Mouse (Mus musculus): ENCODE data around the gene Sox6. TPM values are rescaled to one million over a fixed set of nuclear protein-coding genes. Genes with fewer than 3 reads are reported as not detected.

Gene Sox6
- polyA plus RNA-seq, 1 experiment from 2014 or later: 67.4 TPM

DNA sequence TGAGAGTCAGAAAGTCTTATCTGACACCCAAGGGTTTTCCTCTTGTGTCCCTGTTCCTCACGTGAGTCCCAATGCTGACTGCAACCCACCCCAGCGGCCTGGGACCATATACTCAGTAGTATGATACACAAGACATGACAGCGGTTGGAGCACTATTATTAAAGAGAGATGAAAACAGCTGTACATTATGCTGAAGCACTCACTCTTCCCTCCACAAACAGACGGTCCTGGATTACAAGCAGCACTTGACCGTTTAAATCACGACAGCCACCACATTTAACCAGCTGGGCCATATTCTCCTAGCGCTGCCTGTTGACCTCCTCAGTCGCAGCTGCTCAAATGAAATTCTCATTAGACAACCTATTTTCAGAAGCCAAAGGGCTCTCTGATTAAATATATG lies 272.3 kb downstream of the Sox6 start:
- Histone ChIP-seq H3K27me3 (no peaks in the 10 kb centered on the region), H3K36me3 (no peaks in the 10 kb centered on the region), H3K9me3 (no peaks in the 10 kb centered on the region), H3K4me2 (no peak overlapping the region), H3K4me1 (no peaks in the 10 kb centered on the region), H3K27ac (no peak overlapping the region), H3K4me3 (no peak overlapping the region), H3K9ac (no peak overlapping the region)
- 81% methylated on average over 8 of the region's 8 CpGs for WGBS
- ATAC-seq (ENCODE audit: insufficient number of reproducible peaks, insufficient read depth, low FRiP score, low TSS enrichment, low read depth): no peak

DNA sequence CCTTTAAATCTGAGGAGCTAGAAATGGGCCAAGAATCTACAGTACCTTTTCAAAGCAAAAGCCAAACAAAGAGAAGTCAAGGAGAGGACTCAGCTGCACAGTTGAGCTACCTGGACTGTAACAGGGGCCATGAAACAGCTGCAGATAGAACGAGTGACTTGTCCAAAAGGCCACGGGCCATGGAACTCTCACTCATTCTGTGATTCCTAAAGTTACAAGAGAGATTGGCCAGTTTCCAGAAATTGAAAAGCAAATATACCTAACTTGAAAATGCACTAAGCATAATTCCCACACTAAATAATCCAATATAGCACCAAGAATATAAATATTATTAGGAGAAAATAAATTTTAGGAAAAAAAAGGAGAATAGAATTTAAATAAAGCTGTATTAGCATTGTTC lies 274.7 kb downstream of the Sox6 start:
- Histone ChIP-seq H3K27me3 (no peaks in the 10 kb centered on the region), H3K27ac (no peak overlapping the region), H3K9ac (no peak overlapping the region), H3K36me3 (no peaks in the 10 kb centered on the region), H3K9me3 (no peaks in the 10 kb centered on the region), H3K4me1 (no peaks in the 10 kb centered on the region), H3K4me2 (no peak overlapping the region), H3K4me3 (no peak overlapping the region)
- ATAC-seq (ENCODE audit: insufficient number of reproducible peaks, insufficient read depth, low FRiP score, low TSS enrichment, low read depth): no peak
- WGBS: 61% methylated on average over 2 of the region's 2 CpGs

DNA sequence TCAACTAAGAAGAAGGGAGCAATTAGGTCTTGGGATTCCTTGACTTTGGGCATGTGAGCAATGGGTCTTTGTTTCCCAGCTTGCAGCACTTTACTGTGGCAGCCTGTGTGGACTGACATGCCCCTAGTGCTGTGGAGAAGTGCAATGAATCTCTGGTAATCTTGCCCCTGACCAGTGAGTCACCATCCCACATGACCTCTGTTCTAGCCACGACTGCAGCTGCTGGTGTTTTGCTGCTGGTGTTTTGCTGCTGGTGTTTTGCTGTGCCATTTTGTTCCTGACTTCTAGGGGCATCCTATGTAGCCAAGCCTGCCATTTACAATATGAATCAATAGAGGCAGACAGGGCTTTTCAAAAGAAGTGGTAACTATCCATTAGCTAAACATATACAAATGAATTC lies 280.4 kb downstream of the Sox6 start:
- 58% methylated on average over 1 of the region's 1 CpGs for WGBS
- Histone ChIP-seq H3K9me3 (no peaks in the 10 kb centered on the region), H3K4me1 (no peaks in the 10 kb centered on the region), H3K4me3 (no peak overlapping the region), H3K9ac (no peak overlapping the region), H3K27ac (no peak overlapping the region), H3K27me3 (no peaks in the 10 kb centered on the region), H3K4me2 (no peak overlapping the region), H3K36me3 (no peaks in the 10 kb centered on the region)
- no peak for ATAC-seq (ENCODE audit: insufficient number of reproducible peaks, insufficient read depth, low FRiP score, low TSS enrichment, low read depth)

DNA sequence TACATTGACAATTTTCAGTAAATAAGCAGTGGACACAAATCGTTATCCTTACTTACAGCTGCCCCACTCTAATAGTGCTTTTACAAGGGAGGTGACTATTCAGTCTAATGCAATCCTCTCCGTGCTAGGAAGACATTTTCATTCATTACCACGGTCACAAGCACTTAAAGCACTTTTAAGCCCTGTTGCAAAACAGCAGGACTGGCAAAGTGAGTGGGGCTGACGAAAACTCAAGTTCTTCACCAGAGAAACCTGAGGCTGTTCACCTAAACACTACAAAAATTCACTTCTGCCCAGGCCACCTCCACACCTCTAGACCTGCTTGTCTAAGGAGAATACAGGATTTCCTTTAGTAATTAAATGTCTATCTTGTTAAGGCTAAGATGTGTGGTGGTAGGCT lies 283.3 kb downstream of the Sox6 start:
- Histone ChIP-seq H3K4me2 (no peak overlapping the region), H3K9ac (no peak overlapping the region), H3K27ac (no peak overlapping the region), H3K4me3 (no peak overlapping the region), H3K9me3 (no peaks in the 10 kb centered on the region), H3K36me3 (no peaks in the 10 kb centered on the region), H3K27me3 (no peaks in the 10 kb centered on the region), H3K4me1 (peaks cover 21% of the 10 kb centered on the region)
- ATAC-seq (ENCODE audit: insufficient number of reproducible peaks, insufficient read depth, low FRiP score, low TSS enrichment, low read depth): no peak
- WGBS: 68% methylated on average over 4 of the region's 4 CpGs

DNA sequence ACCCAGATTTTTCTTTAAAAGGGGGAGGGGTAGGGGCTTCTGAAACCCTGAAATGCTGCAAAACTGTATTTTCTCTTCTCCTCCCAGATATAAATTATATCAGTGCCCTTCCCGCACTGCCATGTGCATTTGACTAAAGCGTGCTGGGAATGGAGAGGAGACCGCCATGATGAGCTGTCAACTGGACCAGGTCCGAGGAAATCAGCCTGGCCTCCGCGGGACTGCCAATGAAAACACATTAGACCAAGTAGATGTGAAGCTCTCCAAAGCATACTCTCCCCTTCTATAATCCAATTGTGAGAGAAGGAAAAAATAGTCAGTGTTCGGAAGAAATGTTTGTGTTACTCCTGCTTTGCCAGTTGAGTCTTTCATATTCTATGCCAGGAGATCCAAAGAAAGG lies 284.4 kb downstream of the Sox6 start:
- ATAC-seq (ENCODE audit: insufficient number of reproducible peaks, insufficient read depth, low FRiP score, low TSS enrichment, low read depth): no peak

DNA sequence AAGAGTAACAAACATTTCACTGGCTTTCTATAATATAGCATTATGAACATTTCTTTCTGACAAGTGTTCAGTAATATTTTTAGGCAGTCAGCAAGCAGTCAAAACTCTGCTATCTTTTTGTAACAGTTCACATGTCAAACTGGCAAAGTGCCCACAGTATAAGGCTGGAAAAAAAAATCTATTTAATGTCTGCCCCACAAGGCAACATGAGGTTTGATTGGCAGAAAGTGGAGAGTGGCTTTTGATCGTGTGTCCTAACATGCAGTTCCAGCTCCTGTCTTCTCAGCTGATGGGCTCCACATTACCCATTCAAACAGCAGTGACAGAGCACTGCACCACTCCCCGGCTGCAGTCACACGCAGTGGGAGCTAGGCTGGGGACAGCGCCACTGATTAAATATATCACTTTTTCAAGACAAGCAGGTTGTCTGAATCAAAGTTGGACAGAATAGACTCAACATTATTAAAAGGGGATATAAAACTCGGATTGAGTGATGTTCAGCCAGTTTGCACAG lies 286.4 kb downstream of the Sox6 start:
- Histone ChIP-seq H3K36me3 (no peaks in the 10 kb centered on the region), H3K4me3 (no peak overlapping the region), H3K27me3 (0 out of 2 replicates have a peak, but pooled peaks cover 3% of the 10 kb centered on the region), H3K4me2 (no peak overlapping the region), H3K4me1 (peaks cover 23% of the 10 kb centered on the region), H3K9ac (no peak overlapping the region), H3K27ac (no peak overlapping the region), H3K9me3 (no peaks in the 10 kb centered on the region)
- no peak for ATAC-seq (ENCODE audit: insufficient number of reproducible peaks, insufficient read depth, low FRiP score, low TSS enrichment, low read depth)
- 30% methylated on average over 5 of the region's 5 CpGs for WGBS

More for the DNA sequence above, 284.4 kb downstream of the Sox6 start:
- H3K36me3 ChIP-seq: no peaks in the 10 kb centered on the region
- no peak overlapping the region for H3K4me2 ChIP-seq
- H3K9ac ChIP-seq: no peak overlapping the region
- no peaks in the 10 kb centered on the region for H3K27me3 ChIP-seq
- H3K27ac ChIP-seq: no peak overlapping the region
- H3K4me3 ChIP-seq: no peak overlapping the region
- peaks cover 23% of the 10 kb centered on the region for H3K4me1 ChIP-seq
- 75% methylated on average over 7 of the region's 7 CpGs for WGBS
- no peaks in the 10 kb centered on the region for H3K9me3 ChIP-seq

DNA sequence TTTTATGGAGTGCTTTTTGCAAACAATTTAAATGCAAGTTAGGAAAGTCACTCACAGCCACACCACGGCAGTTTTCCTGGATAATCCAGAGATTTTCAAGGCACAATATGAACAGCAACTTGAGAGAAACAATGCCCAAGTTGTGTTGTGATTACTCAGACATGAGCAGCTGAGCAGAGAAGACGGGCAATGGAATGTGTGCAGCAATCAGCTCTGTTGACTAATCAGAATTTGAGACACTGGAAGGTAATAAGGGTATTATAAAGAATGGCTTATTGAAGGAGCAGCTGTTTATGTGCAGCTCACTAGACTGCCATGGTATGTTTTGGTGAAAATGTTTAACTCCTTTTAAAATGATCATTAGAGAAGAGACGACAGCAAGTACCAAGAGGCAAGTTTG lies 287.5 kb downstream of the Sox6 start:
- H3K27me3 ChIP-seq: 0 out of 2 replicates have a peak, but pooled peaks cover 3% of the 10 kb centered on the region
- H3K27ac ChIP-seq: no peak overlapping the region
- 15% methylated on average over 3 of the region's 3 CpGs for WGBS
- H3K9ac ChIP-seq: no peak overlapping the region
- H3K4me2 ChIP-seq: peak overlapping the region; percentile 11; the same call in 1 of the 2 replicates
- ATAC-seq (ENCODE audit: insufficient number of reproducible peaks, insufficient read depth, low FRiP score, low TSS enrichment, low read depth): no peak
- peaks cover 23% of the 10 kb centered on the region for H3K4me1 ChIP-seq
- H3K36me3 ChIP-seq: no peaks in the 10 kb centered on the region
- H3K4me3 ChIP-seq: no peak overlapping the region
- H3K9me3 ChIP-seq: no peaks in the 10 kb centered on the region

DNA sequence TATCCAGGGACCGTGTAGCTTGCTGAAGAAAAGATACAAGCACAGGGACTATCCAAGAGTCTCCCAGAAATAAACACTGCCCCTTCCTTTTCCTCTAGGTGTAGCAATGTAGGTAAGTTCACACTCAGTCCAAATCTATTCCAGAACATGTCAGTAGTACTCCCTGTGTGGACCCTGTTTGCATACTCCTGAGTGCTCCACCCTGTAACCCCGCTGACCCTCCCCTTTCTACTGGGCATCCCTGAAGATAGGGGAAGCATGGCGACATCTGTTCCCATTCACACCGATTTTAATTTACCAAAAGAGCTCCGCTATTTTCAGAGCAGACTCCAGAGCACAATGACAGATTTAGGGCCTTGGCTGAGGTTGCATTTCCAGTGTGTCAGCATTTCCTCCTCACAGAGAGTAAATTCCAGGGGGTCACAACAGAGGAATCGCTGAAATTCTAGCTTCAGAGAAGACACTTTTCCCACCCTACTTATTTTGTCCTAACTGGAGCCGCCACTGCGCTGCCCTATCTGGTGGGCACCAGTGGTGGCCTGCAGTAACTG lies 288.2 kb downstream of the Sox6 start:
- no peak for ATAC-seq (ENCODE audit: insufficient number of reproducible peaks, insufficient read depth, low FRiP score, low TSS enrichment, low read depth)
- Histone ChIP-seq H3K4me2 (peak overlapping the region; percentile 11), H3K4me3 (no peak overlapping the region), H3K9ac (no peak overlapping the region), H3K4me1 (peaks cover 23% of the 10 kb centered on the region), H3K27me3 (0 out of 2 replicates have a peak, but pooled peaks cover 3% of the 10 kb centered on the region), H3K27ac (peak overlapping the region; percentile 3; the same call in 1 of the 2 replicates), H3K36me3 (no peaks in the 10 kb centered on the region), H3K9me3 (no peaks in the 10 kb centered on the region)
- WGBS: 20% methylated on average over 8 of the region's 8 CpGs

DNA sequence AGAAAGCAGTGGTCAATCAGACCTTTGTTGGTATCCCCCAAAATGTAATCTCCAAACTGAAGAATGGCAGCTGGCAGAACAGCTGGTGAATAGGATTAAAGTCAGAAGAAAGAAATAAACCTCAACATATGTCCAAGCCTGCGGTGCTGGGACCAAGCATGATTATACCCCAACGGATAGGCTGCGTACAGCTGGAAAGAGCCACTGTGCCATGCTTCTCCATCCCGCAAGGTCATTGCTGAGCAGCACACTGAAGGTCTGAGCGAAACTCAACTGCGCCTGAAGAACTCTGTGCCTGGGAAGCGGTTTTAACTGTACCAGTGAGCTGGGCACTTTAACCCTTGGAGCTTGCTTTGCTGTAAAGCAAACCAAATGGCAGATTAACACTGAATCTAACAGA lies 291.1 kb downstream of the Sox6 start:
- H3K4me1 ChIP-seq: peaks cover 21% of the 10 kb centered on the region

DNA sequence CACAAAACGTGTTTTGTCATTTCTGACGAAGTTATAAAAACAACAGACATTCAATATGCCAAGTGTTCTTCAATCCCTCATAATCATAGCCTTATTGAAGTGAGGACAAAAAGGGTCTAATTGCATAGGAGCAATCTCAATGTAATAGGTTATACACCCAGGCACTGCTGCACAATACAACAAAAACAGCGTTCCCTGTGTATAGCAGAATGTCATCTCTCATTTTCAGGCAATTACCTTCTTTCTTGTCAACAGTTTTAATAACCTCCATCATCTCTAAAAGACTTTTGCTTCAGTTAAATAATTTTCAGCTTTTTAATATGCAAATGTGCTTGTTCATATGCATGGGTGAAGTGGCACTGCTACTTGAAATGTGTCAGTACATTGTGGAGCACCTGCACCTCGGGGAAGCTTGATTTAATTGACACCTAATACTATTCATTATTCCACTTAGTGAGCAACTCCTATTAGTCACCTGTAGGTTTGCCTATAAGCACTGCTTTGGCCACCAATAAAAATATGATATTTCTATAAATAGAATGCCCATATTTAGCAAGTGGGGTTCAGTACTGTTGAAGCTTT lies 292.8 kb downstream of the Sox6 start:
- no peak for ATAC-seq (ENCODE audit: insufficient number of reproducible peaks, insufficient read depth, low FRiP score, low TSS enrichment, low read depth)
- Histone ChIP-seq H3K9ac (no peak overlapping the region), H3K27ac (no peak overlapping the region), H3K36me3 (no peaks in the 10 kb centered on the region), H3K27me3 (0 out of 2 replicates have a peak, but pooled peaks cover 3% of the 10 kb centered on the region), H3K4me1 (peaks cover 7% of the 10 kb centered on the region), H3K4me3 (no peak overlapping the region), H3K9me3 (no peaks in the 10 kb centered on the region), H3K4me2 (no peak overlapping the region)
- 74% methylated on average over 4 of the region's 4 CpGs for WGBS

More for the DNA sequence above, 291.1 kb downstream of the Sox6 start:
- Histone ChIP-seq H3K9ac (no peak overlapping the region), H3K36me3 (no peaks in the 10 kb centered on the region), H3K27ac (no peak overlapping the region), H3K27me3 (0 out of 2 replicates have a peak, but pooled peaks cover 3% of the 10 kb centered on the region), H3K4me2 (no peak overlapping the region), H3K9me3 (no peaks in the 10 kb centered on the region), H3K4me3 (no peak overlapping the region)
- 61% methylated on average over 7 of the region's 7 CpGs for WGBS
- no peak for ATAC-seq (ENCODE audit: insufficient number of reproducible peaks, insufficient read depth, low FRiP score, low TSS enrichment, low read depth)

DNA sequence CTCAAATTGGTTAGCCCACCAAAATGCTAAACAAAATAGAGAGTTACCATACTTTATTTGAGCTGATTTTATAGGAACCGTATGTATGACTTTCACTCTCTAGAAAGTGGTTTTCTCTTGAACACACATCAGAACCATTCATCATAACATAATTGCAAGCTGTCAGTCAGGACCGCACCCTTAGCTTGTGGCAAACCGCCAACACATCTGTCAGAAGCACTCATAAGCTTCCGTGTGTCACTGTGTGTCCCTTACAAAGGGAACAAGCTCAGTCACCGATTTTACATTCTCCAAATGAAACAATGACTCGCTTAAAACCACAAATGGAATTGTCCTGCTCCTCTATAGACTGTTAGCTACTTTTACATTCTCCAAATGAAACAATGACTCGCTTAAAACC lies 304.5 kb downstream of the Sox6 start:
- Histone ChIP-seq H3K27me3 (peaks cover 22% of the 10 kb centered on the region), H3K9ac (no peak overlapping the region), H3K36me3 (no peaks in the 10 kb centered on the region), H3K9me3 (no peaks in the 10 kb centered on the region), H3K4me3 (no peak overlapping the region), H3K27ac (no peak overlapping the region), H3K4me2 (no peak overlapping the region), H3K4me1 (0 out of 2 replicates have a peak, but pooled peaks cover 11% of the 10 kb centered on the region)
- no peak; the same call in 1 of the 2 replicates for ATAC-seq (ENCODE audit: insufficient number of reproducible peaks, insufficient read depth, low FRiP score, low TSS enrichment, low read depth)
- WGBS: 34% methylated on average over 7 of the region's 7 CpGs

DNA sequence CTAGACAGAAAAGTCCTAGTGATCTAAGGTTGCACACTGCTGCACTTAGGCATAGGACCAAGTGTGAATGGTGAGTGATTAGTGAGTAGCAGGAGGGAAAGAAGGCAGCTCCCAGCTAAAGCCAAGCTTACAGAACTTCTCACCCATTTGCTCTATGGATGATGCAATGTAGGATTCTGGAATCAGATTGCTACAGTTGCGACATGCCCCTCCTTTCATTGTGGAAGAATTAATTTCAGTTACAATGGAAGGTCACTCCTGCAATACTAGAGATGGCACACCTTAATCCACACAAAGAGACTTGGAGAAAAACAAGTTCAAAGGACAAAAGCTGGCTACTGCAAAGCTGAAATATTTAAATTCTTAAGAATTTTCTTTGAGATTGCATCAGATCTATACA lies 305.8 kb downstream of the Sox6 start:
- no peak overlapping the region for H3K27ac ChIP-seq
- H3K9ac ChIP-seq: no peak overlapping the region
- ATAC-seq (ENCODE audit: insufficient number of reproducible peaks, insufficient read depth, low FRiP score, low TSS enrichment, low read depth): no peak
- H3K4me1 ChIP-seq: 0 out of 2 replicates have a peak, but pooled peaks cover 11% of the 10 kb centered on the region
- H3K4me2 ChIP-seq: no peak overlapping the region
- H3K36me3 ChIP-seq: no peaks in the 10 kb centered on the region
- 63% methylated on average over 1 of the region's 1 CpGs for WGBS
- H3K27me3 ChIP-seq: peaks cover 23% of the 10 kb centered on the region
- no peaks in the 10 kb centered on the region for H3K9me3 ChIP-seq
- H3K4me3 ChIP-seq: no peak overlapping the region
